Mouse (Mus musculus) heart, postnatal 0 days (tissue): ENCODE measurements around the gene Slco1b2.

Source experiments
- CTCF ChIP-seq: IDR thresholded peaks from 2 replicates; pipeline ENCODE4 v1.5.1; 2016; ENCODE audit warnings: antibody characterized with exemption, control low read depth, low read depth
- EP300 ChIP-seq: IDR thresholded peaks from 2 replicates; pipeline ENCODE4 v1.6.1; 2016; ENCODE audit warnings: antibody characterized with exemption, low read depth

- TF ChIP-seq CTCF (no peak), EP300 (no peak)
Measured at GRCm38 (mm10) chr6:141687008-141687407, 57.7 kb downstream of the Slco1b2 start.
